Mouse (Mus musculus) megakaryocyte, adult 5-6 weeks (primary cell): ENCODE measurements around the gene Ckm. TPM values are rescaled to one million over a fixed set of nuclear protein-coding genes. Genes with fewer than 3 reads are reported as not detected.

Source experiments
- ATAC-seq: 2 replicates; pipeline ENCODE4 v1.8.0; 2016; ENCODE audit warnings: mild to moderate bottlenecking, inconsistent platforms; ENCODE audit not compliant: poor library complexity, severe bottlenecking
- total RNA-seq, 2 experiments: library from RNA; stranded (forward) in 1 of 2; stranded (reverse) in 1 of 2; fragments of 153-499, 151-499 nt in 1 of 2; fragments of 221-1000, 200-1000 nt in 1 of 2; gene quantifications; 2 replicates each; pipeline versions ENCODE4 v1.2.3 to v1.2.4; 2015 to 2017

Ckm gene
- total RNA-seq, 2 experiments from 2014 or later = 0.18 to 0.26 TPM

- ATAC-seq = no peak
Measured at GRCm38 (mm10) chr7:19464367-19465307, 60.1 kb downstream of the Ckm start.

- no peak for ATAC-seq
Measured at GRCm38 (mm10) chr7:19466602-19467145, 62.1 kb downstream of the Ckm start.

- ATAC-seq = peak; percentile 39
Measured at GRCm38 (mm10) chr7:19467638-19468037, 63.1 kb downstream of the Ckm start.

- ATAC-seq = 0 out of 2 replicates have a peak, but pooled peaks have one; percentile 28
Measured at GRCm38 (mm10) chr7:19468279-19468678, 63.7 kb downstream of the Ckm start.

DNA sequence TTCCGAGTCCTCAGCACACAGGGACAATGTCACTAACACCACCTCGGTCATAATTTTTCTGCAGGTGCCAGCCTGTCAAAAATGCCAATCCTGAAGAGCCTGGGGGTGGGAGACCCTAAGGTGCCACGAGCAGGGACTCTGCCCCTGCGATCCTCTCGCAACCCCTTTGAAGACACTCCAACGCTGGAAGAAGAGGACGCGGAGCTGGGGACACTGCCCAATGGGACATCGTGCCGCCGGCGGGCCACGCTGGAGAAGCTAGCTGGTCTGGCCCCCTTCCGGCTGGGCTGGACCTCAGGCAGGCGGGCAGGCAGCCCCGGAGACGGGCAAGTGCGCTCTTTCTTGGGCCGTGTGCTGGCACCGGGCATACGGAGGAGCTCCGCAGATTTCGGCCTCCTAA lies 64.8 kb downstream of the Ckm start:
- no peak for ATAC-seq

DNA sequence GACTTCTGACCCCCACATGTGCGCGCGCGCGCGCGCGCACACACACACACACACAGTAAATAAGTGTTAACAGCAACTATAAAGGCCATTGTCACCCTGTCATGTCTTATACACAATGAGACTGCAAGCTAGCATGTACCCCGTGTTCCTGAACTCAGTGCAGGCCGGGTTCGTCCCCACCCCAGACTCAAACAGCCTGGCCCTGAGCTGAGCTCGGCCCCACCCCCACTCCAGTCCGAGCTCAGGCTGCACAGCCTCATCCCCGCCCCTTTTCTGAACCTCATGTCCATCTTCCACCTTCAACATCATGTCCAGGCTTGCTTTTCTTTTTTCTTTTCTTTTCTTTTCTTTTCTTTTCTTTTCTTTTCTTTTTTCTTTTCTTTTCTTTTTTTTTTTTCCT lies 65.7 kb downstream of the Ckm start:
- ATAC-seq = no peak

DNA sequence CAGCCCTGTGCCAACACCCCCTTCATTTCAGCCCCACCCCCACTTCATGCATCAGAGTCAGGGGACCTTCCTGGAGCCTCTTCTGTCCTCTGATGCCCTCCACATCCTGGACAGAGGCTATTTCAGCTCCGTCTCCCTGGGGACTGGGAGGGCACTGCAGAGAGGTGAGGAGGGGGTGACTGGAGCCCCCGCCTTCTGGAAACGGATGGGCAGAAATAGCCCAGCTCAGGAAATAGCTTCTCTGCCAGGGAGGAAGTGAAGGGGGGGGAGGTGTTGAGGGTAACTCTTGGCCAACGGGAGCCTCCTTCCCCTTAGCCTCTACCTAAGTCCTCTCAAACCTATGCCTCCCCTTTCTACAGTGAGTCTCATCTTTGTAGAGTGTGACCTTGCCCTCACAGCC lies 67.8 kb downstream of the Ckm start:
- ATAC-seq = peak; percentile 78

Other genes starting within 250 kb of the Ckm start
- gene Gipr, start 238.6 kb upstream of the Ckm start, total RNA-seq (2015) = not detected in 2 replicates
- not detected in 2 replicates for gene Gipr, start 238.6 kb upstream of the Ckm start, total RNA-seq (2017)
- gene Eml2, start 228.4 kb upstream of the Ckm start, total RNA-seq (2015) = 5.2 and 9.1 TPM in 2 replicates
- gene Eml2, start 228.4 kb upstream of the Ckm start, total RNA-seq (2017) = 8.7 and 13.4 TPM in 2 replicates
- gene Gpr4, start 192.2 kb upstream of the Ckm start, total RNA-seq (2015) = not detected in 2 replicates
- gene Gpr4, start 192.2 kb upstream of the Ckm start, total RNA-seq (2017) = 0.12 TPM in 1 of 2 replicates, not detected in the other
- 12.3 and 15.7 TPM in 2 replicates for gene Opa3, start 176.4 kb upstream of the Ckm start, total RNA-seq (2015)
- 18.2 and 20.7 TPM in 2 replicates for gene Opa3, start 176.4 kb upstream of the Ckm start, total RNA-seq (2017)
- gene Vasp, start 133.0 kb upstream of the Ckm start, total RNA-seq (2015) = 122 and 129 TPM in 2 replicates
- 180 and 227 TPM in 2 replicates for gene Vasp, start 133.0 kb upstream of the Ckm start, total RNA-seq (2017)
- gene Ppm1n, start 124.7 kb upstream of the Ckm start, total RNA-seq (2015) = not detected in 2 replicates
- gene Ppm1n, start 124.7 kb upstream of the Ckm start, total RNA-seq (2017) = not detected in 2 replicates
- 0.48 TPM in 1 of 2 replicates, not detected in the other for gene Rtn2, start 122.2 kb upstream of the Ckm start, total RNA-seq (2015)
- not detected in 2 replicates for gene Rtn2, start 122.2 kb upstream of the Ckm start, total RNA-seq (2017)
- gene Fosb, start 94.7 kb upstream of the Ckm start, total RNA-seq (2015) = 24.0 and 25.4 TPM in 2 replicates
- 26.9 and 30.4 TPM in 2 replicates for gene Fosb, start 94.7 kb upstream of the Ckm start, total RNA-seq (2017)
- gene Ercc1, start 60.0 kb upstream of the Ckm start, total RNA-seq (2015) = 18.9 and 26.4 TPM in 2 replicates
- 17.5 and 21.4 TPM in 2 replicates for gene Ercc1, start 60.0 kb upstream of the Ckm start, total RNA-seq (2017)
- 3.4 TPM in 2 replicates for gene Cd3eap, start 45.3 kb upstream of the Ckm start, total RNA-seq (2015)
- gene Cd3eap, start 45.3 kb upstream of the Ckm start, total RNA-seq (2017) = 9.0 and 11.5 TPM in 2 replicates
- 4.1 and 4.2 TPM in 2 replicates for gene Ppp1r13l, start 45.0 kb upstream of the Ckm start, total RNA-seq (2015)
- 0.45 TPM in 1 of 2 replicates, not detected in the other for gene Ppp1r13l, start 45.0 kb upstream of the Ckm start, total RNA-seq (2017)
- gene Ercc2, start 22.8 kb upstream of the Ckm start, total RNA-seq (2015) = 4.9 and 5.7 TPM in 2 replicates
- 12.6 and 19.2 TPM in 2 replicates for gene Ercc2, start 22.8 kb upstream of the Ckm start, total RNA-seq (2017)
- 0.09 TPM in 1 of 2 replicates, not detected in the other for gene Klc3, start 672 bp upstream of the Ckm start, total RNA-seq (2015)
- gene Klc3, start 672 bp upstream of the Ckm start, total RNA-seq (2017) = not detected in 2 replicates
- gene Mark4, start 54.0 kb downstream of the Ckm start, total RNA-seq (2015) = 11.4 and 14.7 TPM in 2 replicates
- 6.4 and 9.4 TPM in 2 replicates for gene Mark4, start 54.0 kb downstream of the Ckm start, total RNA-seq (2017)
- gene Exoc3l2, start 58.6 kb downstream of the Ckm start, total RNA-seq (2015) = 0.09 and 0.14 TPM in 2 replicates
- 0.28 and 0.62 TPM in 2 replicates for gene Exoc3l2, start 58.6 kb downstream of the Ckm start, total RNA-seq (2017)
- 3.9 and 6.2 TPM in 2 replicates for gene Bloc1s3, start 103.6 kb downstream of the Ckm start, total RNA-seq (2015)
- 2.7 and 4.0 TPM in 2 replicates for gene Bloc1s3, start 103.6 kb downstream of the Ckm start, total RNA-seq (2017)
- 27.1 and 32.1 TPM in 2 replicates for gene Trappc6a, start 103.6 kb downstream of the Ckm start, total RNA-seq (2015)
- 15.3 and 18.0 TPM in 2 replicates for gene Trappc6a, start 103.6 kb downstream of the Ckm start, total RNA-seq (2017)
- gene Nkpd1, start 113.1 kb downstream of the Ckm start, total RNA-seq (2015) = 0.23 TPM in 1 of 2 replicates, not detected in the other
- not detected in 2 replicates for gene Nkpd1, start 113.1 kb downstream of the Ckm start, total RNA-seq (2017)
- gene Ppp1r37, start 158.3 kb downstream of the Ckm start, total RNA-seq (2015) = 10.4 and 13.1 TPM in 2 replicates
- 14.1 and 14.3 TPM in 2 replicates for gene Ppp1r37, start 158.3 kb downstream of the Ckm start, total RNA-seq (2017)
- gene Zfp296, start 172.5 kb downstream of the Ckm start, total RNA-seq (2015) = 4.5 and 5.4 TPM in 2 replicates
- gene Zfp296, start 172.5 kb downstream of the Ckm start, total RNA-seq (2017) = 3.2 and 4.8 TPM in 2 replicates
- 78.2 and 107 TPM in 2 replicates for gene Gemin7, start 172.8 kb downstream of the Ckm start, total RNA-seq (2015)
- 39.9 and 49.3 TPM in 2 replicates for gene Gemin7, start 172.8 kb downstream of the Ckm start, total RNA-seq (2017)
- 15.8 and 23.4 TPM in 2 replicates for gene Clasrp, start 199.7 kb downstream of the Ckm start, total RNA-seq (2015)
- 28.8 and 32.6 TPM in 2 replicates for gene Clasrp, start 199.7 kb downstream of the Ckm start, total RNA-seq (2017)
- 8.3 and 8.6 TPM in 2 replicates for gene Relb, start 224.7 kb downstream of the Ckm start, total RNA-seq (2015)
- 9.3 and 10.3 TPM in 2 replicates for gene Relb, start 224.7 kb downstream of the Ckm start, total RNA-seq (2017)